Mouse (Mus musculus) left cerebral cortex, adult 18-20 months (tissue): ENCODE measurements around the gene Zfp13. TPM values are rescaled to one million over a fixed set of nuclear protein-coding genes. Genes with fewer than 3 reads are reported as not detected.
"Not testable (repeated sequence)": the region's sequence is repeated elsewhere in the genome, so short reads cannot be mapped to it uniquely, and the experiment has no call there.

Experiments
- DNase-seq, 2 experiments: peaks; one replicate each; pipeline ENCODE4 v3.0.0; 2021 to 2022; ENCODE audit warnings: low spot score in 2 of 2, mixed read lengths in 1 of 2
- long read RNA-seq, 2 experiments: library from polyadenylated mRNA; stranded (forward); transcript quantifications; one replicate each; pipeline ENCODE4 v2.0.0; 2021
- total RNA-seq, 2 experiments: library from RNA; stranded (reverse); gene quantifications; 2 replicates each; pipeline ENCODE4 v1.2.3; 2021

The Zfp13 gene
- total RNA-seq: 10 to 100 TPM; 27.5 to 29.7 TPM
- long read RNA-seq, experiment 1, transcript Zfp13-202 (6 exons, 2,104 nt): major isoform, 12 of 21 reads
- long read RNA-seq, experiment 1, partial matches to known transcripts: 0 of 21 reads
- long read RNA-seq, experiment 1, other reads (novel, unspliced or antisense): 9 of 21 reads
- long read RNA-seq, experiment 2, transcript Zfp13-202 (6 exons, 2,104 nt): major isoform, 5 of 16 reads
- long read RNA-seq, experiment 2, partial matches to known transcripts: 1 of 16 reads
- long read RNA-seq, experiment 2, other reads (novel, unspliced or antisense): 10 of 16 reads

GRCm38 (mm10) chr17:23598582-23599552, at the start of gene Zfp13:
Gene Zfp13, minus strand, starts transcription at chr17:23599487.
- DNase-seq: peak; percentile 60 to 75

- no peak for DNase-seq
Observed at GRCm38 (mm10) chr17:23645894-23646293, 46.6 kb upstream of the Zfp13 start.

- DNase-seq: no peak
Observed at GRCm38 (mm10) chr17:23644613-23645495, 45.6 kb upstream of the Zfp13 start, which contains the start of gene Mmp25. Gene Mmp25, minus strand, starts transcription at chr17:23645277.

- no peak for DNase-seq
Observed at GRCm38 (mm10) chr17:23631241-23631640, 32.0 kb upstream of the Zfp13 start.

- DNase-seq: peak; percentile 84 to 88
Observed at GRCm38 (mm10) chr17:23630195-23631020, 31.1 kb upstream of the Zfp13 start.

- DNase-seq: no peak
Observed at GRCm38 (mm10) chr17:23627813-23628212, 28.5 kb upstream of the Zfp13 start.

- no peak for DNase-seq
Observed at GRCm38 (mm10) chr17:23620351-23620750, 21.1 kb upstream of the Zfp13 start.

GRCm38 (mm10) chr17:23617087-23617486, 17.8 kb upstream of the Zfp13 start:
- DNase-seq: no peak

GRCm38 (mm10) chr17:23610361-23610800, 11.1 kb upstream of the Zfp13 start:
- peak; percentile 41 to 44 for DNase-seq

- no peak for DNase-seq
Observed at GRCm38 (mm10) chr17:23609612-23610011, 10.3 kb upstream of the Zfp13 start.

- DNase-seq: no peak
Observed at GRCm38 (mm10) chr17:23605220-23605619, 5.9 kb upstream of the Zfp13 start.

- no peak for DNase-seq
Observed at GRCm38 (mm10) chr17:23604394-23604793, 5.1 kb upstream of the Zfp13 start.

- DNase-seq: no peak
Observed at GRCm38 (mm10) chr17:23603542-23603941, 4.3 kb upstream of the Zfp13 start.

GRCm38 (mm10) chr17:23603077-23603476, 3.8 kb upstream of the Zfp13 start:
- DNase-seq: no peak

GRCm38 (mm10) chr17:23601836-23602585, 2.7 kb upstream of the Zfp13 start:
- no peak for DNase-seq

- no peak for DNase-seq
Observed at GRCm38 (mm10) chr17:23600641-23601622, 1.6 kb upstream of the Zfp13 start, which contains the start of gene Zscan10. Gene Zscan10, plus strand, starts transcription at chr17:23600856.

- DNase-seq: no peak
Observed at GRCm38 (mm10) chr17:23599605-23600063, 347 bp upstream of the Zfp13 start.

GRCm38 (mm10) chr17:23595139-23595538, 4.1 kb downstream of the Zfp13 start:
- not testable (repeated sequence) for DNase-seq
